Mouse (Mus musculus) C2C12 (cell line): ENCODE results near the gene Moap1. TPM values are rescaled to one million over a fixed set of nuclear protein-coding genes. Genes with fewer than 3 reads are reported as not detected.

ENCODE experiments used
- H3K27me3 ChIP-seq: one replicate; pipeline ENCODE4 v1.6.1; 2011; ENCODE audit not compliant: control insufficient read depth, insufficient read depth, insufficient read length
- H3K36me3 ChIP-seq: one replicate; pipeline ENCODE4 v1.6.1; 2011; ENCODE audit not compliant: control insufficient read depth, insufficient read depth
- H3K4me3 ChIP-seq: one replicate; pipeline ENCODE4 v1.5.1; 2011; ENCODE audit warnings: mild to moderate bottlenecking, control low read depth; ENCODE audit not compliant: poor library complexity, insufficient read depth, severe bottlenecking
- H3K79me2 ChIP-seq: one replicate; pipeline ENCODE4 v1.6.1; 2011; ENCODE audit not compliant: control insufficient read depth, insufficient read depth
- H3K79me3 ChIP-seq: one replicate; pipeline ENCODE4 v1.6.1; 2011; ENCODE audit warnings: low read depth, control low read depth
- H3ac ChIP-seq: one replicate; pipeline ENCODE3; 2011; ENCODE audit warnings: low read depth; ENCODE audit not compliant: control insufficient read depth, insufficient read length
- CEBPB ChIP-seq: IDR thresholded peaks from one replicate; pipeline ENCODE4 v1.6.1; 2011; ENCODE audit warnings: low read depth, mild to moderate bottlenecking, control low read depth, moderate library complexity
- CTCF ChIP-seq: IDR thresholded peaks from one replicate; pipeline ENCODE4 v1.5.1; 2011; ENCODE audit not compliant: control insufficient read depth, insufficient read depth, insufficient read length
- FOSL1 ChIP-seq: IDR thresholded peaks from one replicate; pipeline ENCODE4 v1.8.0; 2011; ENCODE audit warnings: mild to moderate bottlenecking, low read length; ENCODE audit not compliant: poor library complexity, insufficient read depth, severe bottlenecking
- MAX ChIP-seq: IDR thresholded peaks from one replicate; pipeline ENCODE4 v1.6.1; 2011; ENCODE audit warnings: mild to moderate bottlenecking, control low read depth
- MYOD1 ChIP-seq: IDR thresholded peaks from one replicate; pipeline ENCODE4 v1.6.1; 2011; ENCODE audit warnings: low read depth; ENCODE audit not compliant: control insufficient read depth, insufficient read length
- MYOG ChIP-seq: IDR thresholded peaks from one replicate; pipeline ENCODE4 v1.6.1; 2011; ENCODE audit not compliant: control insufficient read depth, insufficient read length; ENCODE audit errors: extremely low read depth
- USF1 ChIP-seq: IDR thresholded peaks from one replicate; pipeline ENCODE4 v1.6.1; 2011; ENCODE audit warnings: low read depth, mild to moderate bottlenecking, control low read depth, moderate library complexity
- long read RNA-seq, 2 experiments: library from polyadenylated mRNA; unstranded; transcript quantifications; one replicate each; pipeline ENCODE4 v2.0.0; 2019 to 2020
- polyA plus RNA-seq: library from polyadenylated mRNA; unstranded; fragments of >200 nt; fragmentation: generic; extraction: Trizol; gene quantifications from one replicate; pipeline ENCODE4 v1.2.1, GENCODE M21; 2012; ENCODE audit warnings: missing spikeins

Gene Moap1
- 4.7 TPM for polyA plus RNA-seq
- long read RNA-seq, experiment 1, result 0 reads
- long read RNA-seq, experiment 2, transcript Moap1-202 (2 exons, 1,284 nt), result major isoform, 19 of 36 reads
- long read RNA-seq, experiment 2, transcript Moap1-201 (2 exons, 1,312 nt), result minor isoform, 17 of 36 reads
- long read RNA-seq, experiment 2, partial matches to known transcripts, result 0 of 36 reads
- long read RNA-seq, experiment 2, other reads (novel, unspliced or antisense), result 0 of 36 reads

DNA sequence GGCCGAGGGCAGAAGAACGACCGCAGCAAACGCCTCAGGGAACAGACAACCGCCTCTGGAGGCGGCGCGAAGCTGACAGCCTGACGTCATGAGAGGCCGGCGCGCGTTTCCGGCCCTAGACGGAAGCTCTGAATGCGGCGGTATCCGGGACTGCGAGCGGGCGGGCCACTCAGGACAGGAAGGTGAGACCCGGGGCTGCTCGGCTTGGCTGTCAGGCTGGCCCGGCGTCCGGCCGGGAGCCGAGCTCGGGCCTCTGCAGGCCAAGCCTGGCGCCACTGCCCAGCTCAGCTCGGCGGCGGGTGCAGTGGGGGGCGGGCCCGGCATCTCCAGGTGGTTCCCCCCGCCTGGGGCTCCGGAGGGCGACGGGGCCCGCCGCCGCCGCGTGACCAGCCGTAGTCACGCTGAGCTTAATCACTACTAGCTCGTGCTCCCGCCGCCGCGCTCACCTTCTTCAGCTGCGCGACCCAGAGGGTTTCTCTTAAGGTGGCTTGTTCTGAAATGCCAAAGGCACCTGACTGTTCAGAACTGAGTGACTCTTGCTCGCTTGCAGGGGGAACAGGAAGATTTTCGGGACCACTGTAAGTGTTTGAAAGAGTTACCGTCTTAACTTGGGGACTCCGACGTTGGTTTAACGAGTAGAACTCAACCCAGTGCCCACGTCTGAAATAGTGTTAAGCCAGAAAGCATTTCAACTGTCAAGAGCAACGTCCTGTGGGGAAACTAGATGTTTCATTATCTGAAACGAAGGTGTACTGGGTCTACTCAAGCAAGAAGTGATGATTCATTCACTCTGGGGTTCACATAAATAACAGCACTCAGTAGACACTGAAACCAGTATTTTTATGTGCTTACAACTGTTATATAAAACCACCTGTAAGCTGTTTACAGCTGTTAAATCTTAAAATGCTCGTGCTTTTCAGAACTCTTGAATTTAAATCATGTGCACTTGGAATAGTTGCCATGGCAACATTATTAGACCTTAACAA lies at the start of gene Moap1, which contains the start of gene Tmem251:
TSS of gene Moap1 (minus strand) at position 73 of the 986 bp plus-strand sequence.
TSS of gene Tmem251 (plus strand) at position 174 of the 986 bp plus-strand sequence.
- Histone ChIP-seq H3K36me3 (peaks cover 24% of the 10 kb centered on the region), H3K79me3 (peaks cover 37% of the 10 kb centered on the region), H3ac (peak within 1 kb of the TSS; percentile 84), H3K79me2 (peaks cover 66% of the 10 kb centered on the region), H3K27me3 (no peaks in the 10 kb centered on the region), H3K4me3 (peak within 1 kb of the TSS; percentile 61)
- TF ChIP-seq MYOG (no peak), FOSL1 (no peak), MAX (no peak), MYOD1 (no peak), CEBPB (no peak), USF1 (no peak), CTCF (no peak)

DNA sequence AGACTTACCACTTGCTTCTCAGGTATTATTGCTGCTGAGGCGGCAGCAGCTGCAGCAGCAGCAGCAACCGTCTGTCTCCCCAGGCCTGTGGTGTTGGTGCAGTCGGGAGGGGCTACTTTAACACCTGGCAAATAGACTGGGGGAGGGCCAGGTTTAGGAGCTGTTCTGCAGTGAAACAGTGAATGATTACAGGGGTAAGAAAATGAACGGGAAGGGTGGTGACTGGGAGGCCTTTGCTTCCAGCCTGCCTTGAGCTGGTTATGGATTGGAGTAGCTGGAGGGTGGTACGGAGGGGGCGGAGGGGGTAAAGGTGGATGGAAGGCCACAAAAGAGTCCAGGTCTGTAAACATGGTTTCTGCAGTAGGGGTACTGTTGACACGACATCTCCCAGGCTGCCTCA lies 44.5 kb upstream of the Moap1 start:
- Histone ChIP-seq H3K79me2 (no peaks in the 10 kb centered on the region), H3ac (no peak overlapping the region), H3K27me3 (no peaks in the 10 kb centered on the region), H3K36me3 (peaks cover 73% of the 10 kb centered on the region), H3K4me3 (no peak overlapping the region), H3K79me3 (no peaks in the 10 kb centered on the region)
- TF ChIP-seq CTCF (no peak), CEBPB (no peak), MAX (no peak), MYOG (no peak), USF1 (no peak), MYOD1 (no peak), FOSL1 (no peak)

DNA sequence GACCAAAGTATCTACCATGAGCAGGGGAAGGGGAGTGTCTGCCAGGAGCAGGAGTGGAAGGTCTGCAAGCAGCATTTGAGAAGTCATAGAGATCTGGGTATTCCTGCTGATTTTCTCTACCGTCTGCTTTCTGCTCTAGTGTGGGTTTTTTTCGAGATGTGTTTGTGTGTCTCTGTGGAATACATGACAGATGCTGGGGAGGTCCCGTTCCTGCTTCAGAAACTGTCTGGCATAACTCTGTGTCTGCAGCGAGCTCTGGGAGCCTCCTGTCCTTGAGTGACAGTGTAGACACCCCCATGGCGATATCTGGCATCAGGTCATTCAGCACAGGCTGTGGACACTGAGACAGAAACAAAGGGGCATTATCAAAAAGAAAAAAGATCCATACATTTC lies 42.1 kb upstream of the Moap1 start:
- Histone ChIP-seq H3K4me3 (no peak overlapping the region), H3ac (no peak overlapping the region), H3K36me3 (peaks cover 58% of the 10 kb centered on the region), H3K27me3 (no peaks in the 10 kb centered on the region), H3K79me3 (no peaks in the 10 kb centered on the region), H3K79me2 (no peaks in the 10 kb centered on the region)
- no peak for TF ChIP-seq CEBPB
- TF ChIP-seq FOSL1, result no peak
- no peak for TF ChIP-seq CTCF
- no peak for TF ChIP-seq MYOG
- TF ChIP-seq USF1, result no peak
- no peak for TF ChIP-seq MAX
- TF ChIP-seq MYOD1, result no peak

DNA sequence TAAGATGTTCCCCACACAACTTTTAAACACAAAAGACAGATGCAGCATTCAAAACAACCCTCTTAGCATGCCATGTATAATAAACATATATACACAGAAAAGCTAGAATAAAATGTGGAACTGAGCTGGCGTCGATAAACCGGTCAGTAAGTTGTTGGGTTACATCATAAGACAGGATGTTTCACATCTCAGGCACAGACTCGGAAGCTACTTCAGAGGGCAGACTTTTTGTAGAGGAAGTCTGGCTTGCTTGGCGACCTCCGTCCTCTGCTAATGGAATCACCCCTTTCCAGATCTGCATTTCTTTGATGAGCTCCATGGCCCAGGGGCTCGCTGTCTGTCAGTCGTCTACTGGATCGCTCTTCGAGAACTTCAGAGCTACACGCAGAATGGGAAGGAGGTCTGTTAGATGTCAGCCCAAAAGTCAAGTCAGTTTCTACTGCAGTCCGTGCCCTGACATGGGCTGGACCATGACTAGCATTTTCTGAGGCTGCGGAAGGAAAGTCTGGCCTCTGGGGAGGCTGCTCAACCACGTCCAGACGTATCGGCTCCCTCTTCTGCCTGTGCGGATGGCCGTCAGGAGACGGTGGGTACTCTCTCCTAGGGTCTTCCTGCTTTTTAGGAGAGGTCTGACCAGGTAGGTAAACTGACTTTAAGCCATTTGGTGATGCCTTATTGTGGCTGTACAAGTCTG lies 41.6 kb upstream of the Moap1 start:
- peaks cover 55% of the 10 kb centered on the region for H3K36me3 ChIP-seq
- no peak overlapping the region for H3K4me3 ChIP-seq
- TF ChIP-seq MAX, result no peak
- TF ChIP-seq MYOD1, result no peak
- no peak for TF ChIP-seq MYOG
- no peak for TF ChIP-seq USF1
- TF ChIP-seq CEBPB, result no peak
- no peak for TF ChIP-seq FOSL1
- TF ChIP-seq CTCF, result no peak
- no peaks in the 10 kb centered on the region for H3K79me3 ChIP-seq
- no peaks in the 10 kb centered on the region for H3K27me3 ChIP-seq
- no peak overlapping the region for H3ac ChIP-seq
- no peaks in the 10 kb centered on the region for H3K79me2 ChIP-seq

DNA sequence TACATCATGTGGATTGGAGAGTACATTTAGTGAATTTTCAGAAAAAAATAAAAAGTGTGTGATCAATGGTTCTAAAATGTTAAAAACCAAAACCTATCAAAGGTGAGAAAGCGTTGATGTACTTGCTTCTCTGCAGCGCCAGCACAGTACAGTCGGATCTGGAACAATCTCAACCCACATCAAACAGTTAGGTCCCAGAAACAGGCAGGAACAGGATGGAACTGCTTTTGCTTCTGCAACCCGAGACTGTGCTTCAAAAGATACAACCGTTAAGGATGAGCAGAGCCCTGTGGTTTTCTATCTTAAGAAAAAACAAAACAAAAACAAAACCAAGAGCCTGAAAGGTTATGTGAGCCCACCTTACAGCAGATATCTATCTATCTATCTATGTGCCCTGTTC lies 39.4 kb upstream of the Moap1 start:
- Histone ChIP-seq H3K27me3 (no peaks in the 10 kb centered on the region), H3K4me3 (no peak overlapping the region), H3K36me3 (peaks cover 39% of the 10 kb centered on the region), H3ac (no peak overlapping the region), H3K79me2 (no peaks in the 10 kb centered on the region), H3K79me3 (no peaks in the 10 kb centered on the region)
- TF ChIP-seq FOSL1 (no peak), CEBPB (no peak), MYOD1 (no peak), MAX (no peak), USF1 (no peak), CTCF (no peak), MYOG (no peak)
